Mouse (Mus musculus): ENCODE results near the gene Tbc1d5.

Gene Tbc1d5

GRCm38 (mm10) chr17:50879910-50880309 is 299.2 kb downstream of the Tbc1d5 start:
- DNase-seq (ENCODE audit: low spot score in 2 of 2): no peak

DNA sequence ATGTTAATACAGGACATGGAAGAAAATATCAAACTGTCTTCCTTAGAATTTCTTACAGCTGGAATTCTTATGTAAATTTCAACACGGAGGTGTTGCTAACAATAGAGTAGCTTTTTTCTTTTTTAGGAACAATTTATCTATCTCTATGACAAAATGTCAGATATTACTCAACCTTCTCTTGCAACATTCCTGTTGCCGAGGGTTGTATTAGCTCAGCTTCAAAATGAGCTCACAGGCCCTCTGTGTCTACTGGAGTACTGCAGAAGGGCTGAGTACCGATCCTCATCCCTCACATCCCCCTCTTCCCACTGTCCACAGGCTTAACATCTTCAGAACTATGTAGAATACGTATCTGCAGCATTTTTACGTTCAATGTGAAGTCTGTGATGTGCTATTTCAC is 302.7 kb downstream of the Tbc1d5 start:
- no peak for DNase-seq (ENCODE audit: low spot score in 2 of 2)

DNA sequence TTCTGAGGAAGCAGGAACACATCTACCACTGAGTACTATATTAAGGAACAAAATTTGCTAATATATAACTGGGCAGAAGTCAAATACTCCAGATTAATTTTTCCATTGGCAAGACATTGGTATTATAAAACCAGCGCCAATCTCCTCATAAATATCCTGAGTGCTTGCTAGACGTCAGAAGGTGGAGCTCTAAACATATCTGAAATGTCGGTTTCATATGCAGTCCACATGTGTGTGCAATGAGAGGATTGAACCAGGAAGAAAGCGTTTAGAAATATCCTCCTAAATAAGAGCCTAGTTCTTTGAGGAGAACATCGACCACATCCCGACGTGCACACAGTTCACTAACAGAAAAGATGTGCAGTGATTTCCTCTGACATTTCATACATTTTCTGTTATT is 305.1 kb downstream of the Tbc1d5 start:
- DNase-seq (ENCODE audit: low spot score in 2 of 2): no peak

DNA sequence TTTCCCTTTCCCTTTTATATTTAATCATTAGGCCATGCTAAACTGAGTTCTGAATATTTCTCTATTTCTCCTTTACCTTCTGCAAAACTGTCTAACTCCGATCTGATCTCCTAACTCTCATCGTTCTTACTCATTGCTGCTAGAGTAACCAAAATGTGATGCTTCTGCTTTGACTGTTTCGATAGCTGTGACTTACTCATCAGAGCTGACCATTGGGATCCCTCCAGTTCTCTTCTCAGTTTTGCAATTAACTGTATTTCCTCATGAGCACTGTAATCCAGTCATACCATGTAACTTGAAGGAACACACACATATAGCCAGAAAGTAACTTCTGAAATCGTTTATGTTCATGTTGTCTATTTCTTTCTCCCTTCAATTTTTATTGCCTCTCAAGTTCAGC is 306.6 kb downstream of the Tbc1d5 start:
- no peak for DNase-seq (ENCODE audit: low spot score in 2 of 2)

- DNase-seq (ENCODE audit: low spot score in 2 of 2): no peak
Observed at GRCm38 (mm10) chr17:50867297-50867696, 311.9 kb downstream of the Tbc1d5 start.

- no peak for DNase-seq (ENCODE audit: low spot score in 2 of 2)
Observed at GRCm38 (mm10) chr17:50864781-50865180, 314.4 kb downstream of the Tbc1d5 start.

DNA sequence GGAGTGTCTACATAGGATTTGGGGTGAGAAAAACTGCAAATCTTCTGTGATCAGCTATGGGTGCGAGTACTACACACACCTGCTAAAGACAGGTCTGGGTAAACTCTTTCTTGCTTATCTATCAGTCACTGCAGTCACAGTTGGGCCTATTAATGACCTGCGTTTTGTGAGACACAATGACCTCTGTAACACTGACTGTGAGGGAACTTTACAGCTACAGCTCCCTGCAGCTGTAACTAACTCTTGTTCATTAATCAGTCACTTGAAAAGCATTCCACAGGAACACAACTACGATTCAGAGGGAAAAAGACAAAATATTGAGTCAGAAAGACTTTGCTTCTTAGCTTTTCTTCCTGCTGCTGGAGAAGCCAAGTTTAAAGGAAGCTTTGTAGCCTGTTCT is 325.9 kb downstream of the Tbc1d5 start:
- DNase-seq (ENCODE audit: low spot score in 2 of 2): no peak

DNA sequence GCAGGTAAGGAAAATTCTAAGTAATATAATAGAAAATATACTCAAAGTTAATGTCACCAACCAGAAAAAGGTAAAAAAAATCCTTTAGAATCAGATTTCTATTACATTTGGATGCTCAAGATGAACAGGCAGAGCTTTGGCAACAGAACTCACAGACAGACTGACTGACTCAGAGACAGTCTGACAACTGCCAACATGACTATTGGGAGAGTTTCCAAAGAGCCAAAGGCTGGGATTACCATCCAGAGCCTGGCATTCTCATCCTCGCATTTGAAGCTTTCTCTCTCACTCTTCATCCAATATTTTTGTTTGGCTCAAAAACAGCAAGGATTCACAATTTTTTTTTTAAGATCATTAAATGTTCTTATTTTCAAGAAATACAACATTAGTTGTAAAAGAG is 327.8 kb downstream of the Tbc1d5 start:
- DNase-seq (ENCODE audit: low spot score in 2 of 2): no peak

DNA sequence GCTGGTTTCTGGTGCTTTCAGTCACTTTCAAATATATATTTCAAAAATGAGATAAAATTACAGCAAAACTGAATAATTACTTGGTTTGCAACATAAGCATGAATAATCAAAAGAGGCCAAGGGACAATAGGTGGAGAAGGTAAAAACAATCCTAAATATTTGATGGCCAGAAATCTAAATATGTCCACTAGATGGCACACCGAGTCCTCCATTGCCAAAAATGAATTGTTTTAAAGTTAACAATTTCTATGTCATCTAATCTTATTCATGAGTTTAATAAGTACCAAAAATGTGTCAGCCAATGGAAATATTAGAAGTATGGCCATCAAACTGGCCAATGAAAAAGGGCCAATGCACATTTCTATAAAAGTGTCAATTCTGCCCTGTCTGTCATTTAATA is 365.1 kb downstream of the Tbc1d5 start:
- DNase-seq (ENCODE audit: low spot score in 2 of 2): no peak

DNA sequence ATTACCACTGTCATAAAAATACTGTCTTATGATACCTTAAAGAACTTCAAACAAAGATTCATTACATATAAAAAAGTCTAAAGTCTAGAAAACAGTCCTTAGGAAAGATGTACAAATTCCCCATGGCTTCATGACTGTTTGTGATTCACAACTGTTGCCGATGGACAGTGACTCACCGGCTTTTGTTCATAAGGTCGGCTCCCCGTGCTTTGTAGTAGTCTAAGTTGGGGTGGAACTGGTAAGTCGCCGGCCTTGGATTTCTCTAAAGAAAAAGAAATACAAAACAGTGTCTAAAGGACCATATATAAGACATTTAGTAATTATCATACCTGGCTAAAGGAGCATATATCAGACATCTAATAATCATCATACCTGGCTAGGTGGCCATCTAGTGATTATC is 365.6 kb downstream of the Tbc1d5 start:
- no peak for DNase-seq (ENCODE audit: low spot score in 2 of 2)

DNA sequence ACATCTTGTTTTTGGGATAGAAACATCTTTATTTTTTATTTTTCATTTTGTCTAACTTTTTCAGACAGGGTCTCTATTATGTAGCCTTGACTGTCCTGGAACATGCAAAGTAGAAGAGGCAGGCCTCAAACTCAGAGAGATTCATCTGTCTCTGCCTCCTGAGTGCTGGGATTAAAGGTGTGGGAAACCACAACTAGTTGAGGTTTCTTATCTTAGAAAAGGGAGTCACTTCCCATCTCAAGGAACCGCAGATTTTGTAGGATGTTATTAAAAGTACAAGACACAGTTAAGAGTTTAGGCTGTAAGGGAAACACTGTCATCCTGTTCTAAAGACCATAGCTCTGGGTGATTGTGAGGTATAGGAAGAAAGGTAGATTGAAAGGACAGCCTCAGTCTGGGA is 373.5 kb downstream of the Tbc1d5 start:
- DNase-seq (ENCODE audit: low spot score in 2 of 2): no peak

- no peak for DNase-seq (ENCODE audit: low spot score in 2 of 2)
Observed at GRCm38 (mm10) chr17:50803234-50803633, 375.9 kb downstream of the Tbc1d5 start.

GRCm38 (mm10) chr17:50802380-50802779 is 376.8 kb downstream of the Tbc1d5 start:
- DNase-seq (ENCODE audit: low spot score in 2 of 2): no peak

GRCm38 (mm10) chr17:50795445-50796095 is 383.6 kb downstream of the Tbc1d5 start:
- peak in 1 of 2 experiments; percentile 26 for DNase-seq (ENCODE audit: low spot score in 2 of 2)

- no peak for DNase-seq (ENCODE audit: low spot score in 2 of 2)
Observed at GRCm38 (mm10) chr17:50791671-50792070, 387.5 kb downstream of the Tbc1d5 start.

DNA sequence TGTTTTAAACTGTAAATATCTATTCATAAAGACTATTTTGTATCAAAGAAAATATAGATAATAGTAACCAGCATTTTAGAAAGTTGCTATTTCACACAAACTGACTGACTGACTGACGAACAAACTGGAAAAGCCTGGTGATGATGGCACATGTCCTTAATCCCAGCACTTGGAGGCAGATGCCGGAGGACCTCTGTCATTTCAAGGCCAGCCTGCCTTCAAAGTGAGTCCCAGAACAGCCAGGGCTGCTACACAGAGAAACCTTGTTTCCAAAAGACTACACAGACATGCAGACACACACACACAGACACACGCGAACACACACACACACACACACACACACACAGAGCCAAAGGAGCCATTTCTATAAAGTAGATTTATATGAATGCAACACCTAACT is 390.3 kb downstream of the Tbc1d5 start:
- DNase-seq (ENCODE audit: low spot score in 2 of 2): no peak

- DNase-seq (ENCODE audit: low spot score in 2 of 2): no peak
Observed at GRCm38 (mm10) chr17:50775247-50775646, 403.9 kb downstream of the Tbc1d5 start.

GRCm38 (mm10) chr17:50764387-50764786 is 414.8 kb downstream of the Tbc1d5 start:
- DNase-seq (ENCODE audit: low spot score in 2 of 2): no peak

DNA sequence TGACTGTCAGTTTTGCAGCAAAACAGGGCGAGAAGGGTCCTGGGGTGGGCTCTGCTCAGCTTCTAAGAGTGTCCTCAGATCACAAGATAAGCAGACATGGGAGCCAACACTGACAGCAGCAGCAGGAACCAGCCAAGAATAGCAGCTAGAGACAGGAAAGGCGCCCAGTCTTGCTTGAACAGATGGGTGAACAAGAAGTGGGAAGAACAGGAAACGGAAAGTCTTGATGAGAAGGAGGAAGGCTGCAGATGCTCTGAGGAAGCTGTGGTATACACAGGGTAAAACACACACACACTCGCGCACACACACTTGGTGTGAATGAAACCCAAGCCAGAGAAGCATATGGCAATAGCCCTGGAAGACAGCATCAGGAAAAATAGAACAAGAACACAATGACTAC is 415.7 kb downstream of the Tbc1d5 start:
- peak; percentile 37 to 50 for DNase-seq (ENCODE audit: low spot score in 2 of 2)

DNA sequence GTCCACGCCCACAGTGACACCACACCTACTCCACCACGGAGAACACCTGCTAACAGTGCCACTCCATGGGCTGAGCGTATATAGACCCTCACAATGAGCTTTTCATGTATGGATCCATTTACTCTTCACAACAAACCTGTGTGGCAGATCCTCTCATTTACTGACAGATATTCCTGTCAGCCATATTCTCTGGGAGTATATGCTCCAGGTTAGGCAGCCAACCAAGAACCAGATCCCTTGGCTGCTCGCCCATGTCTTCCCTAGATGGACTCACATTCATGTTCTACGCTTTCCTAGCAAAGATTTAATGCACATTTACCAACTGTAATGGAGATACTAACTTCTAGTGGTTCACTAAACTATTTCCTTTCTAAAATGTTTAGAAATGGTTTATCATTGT is 416.9 kb downstream of the Tbc1d5 start:
- DNase-seq (ENCODE audit: low spot score in 2 of 2): no peak

DNA sequence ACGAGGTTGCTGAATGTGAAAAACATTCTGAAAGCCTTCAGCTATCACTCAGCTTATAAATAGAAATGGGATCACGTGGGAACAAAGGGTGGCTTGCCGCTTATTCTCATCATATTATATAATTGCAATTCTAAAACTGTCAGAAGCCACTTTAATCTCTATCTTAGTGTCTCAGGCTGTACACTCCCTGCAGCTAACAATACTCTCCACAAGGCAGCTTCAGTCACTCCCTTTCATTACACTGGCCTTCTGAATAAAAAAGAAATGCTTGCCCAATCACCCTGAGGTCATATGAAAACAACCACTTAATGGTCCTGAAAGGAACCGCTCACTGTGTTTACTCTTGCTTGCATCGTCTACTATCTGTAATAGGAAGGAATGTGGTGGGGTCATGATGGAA is 418.1 kb downstream of the Tbc1d5 start:
- DNase-seq (ENCODE audit: low spot score in 2 of 2): no peak

DNA sequence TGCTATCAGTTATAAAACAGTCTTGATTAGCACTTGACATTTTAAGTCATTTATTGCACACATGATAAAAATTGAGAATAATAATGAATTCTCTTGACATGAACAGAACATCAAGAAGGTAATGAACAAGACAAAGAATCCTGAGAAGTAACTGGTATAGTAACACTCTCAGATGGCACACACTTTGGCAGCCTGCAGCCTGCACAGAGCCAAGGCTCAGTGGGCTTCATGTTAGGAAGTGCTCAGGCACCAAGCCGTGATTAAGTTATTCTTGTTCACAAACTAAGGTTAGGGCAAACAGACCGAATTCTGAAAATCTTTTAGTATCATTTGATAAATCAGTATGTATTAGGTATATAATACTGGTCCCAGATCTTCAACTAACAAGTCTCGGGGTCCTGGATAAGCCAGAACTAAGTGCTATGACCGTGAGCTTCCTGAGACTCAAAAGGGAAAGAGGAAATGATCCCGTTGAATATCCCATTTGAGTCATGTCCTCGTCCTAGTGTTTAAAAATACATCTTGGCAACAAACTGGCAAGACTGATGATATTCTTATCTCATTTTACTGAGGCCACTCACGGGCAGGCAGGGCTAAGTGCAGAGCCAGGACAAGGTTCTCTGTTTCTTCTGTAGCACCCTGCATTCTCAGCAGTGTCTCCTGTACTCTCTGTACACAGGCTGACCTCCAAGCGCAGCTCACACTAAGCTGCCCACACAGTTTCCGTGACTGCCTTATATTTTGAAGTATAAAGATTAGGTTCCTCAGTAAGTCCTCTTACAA is 425.6 kb downstream of the Tbc1d5 start:
- no peak for DNase-seq (ENCODE audit: low spot score in 2 of 2)

DNA sequence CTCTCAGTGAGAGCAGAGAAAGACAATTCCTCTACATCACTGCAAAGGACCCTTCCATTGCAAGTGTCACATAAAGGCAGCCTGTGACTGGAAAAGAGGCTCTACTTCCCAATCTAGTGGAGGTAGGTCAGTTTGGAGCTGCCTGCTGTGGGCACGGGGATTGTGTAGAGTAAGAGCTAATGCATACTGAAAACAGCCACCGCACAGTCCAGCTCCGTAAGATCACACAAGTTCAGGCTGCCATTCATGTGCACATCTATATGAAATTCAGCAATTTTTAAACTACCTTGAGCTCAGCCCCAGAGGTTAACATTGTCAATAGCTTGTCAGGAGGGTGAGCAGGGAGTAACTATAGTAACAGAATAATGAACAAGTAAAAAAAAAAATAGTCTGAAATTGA is 426.4 kb downstream of the Tbc1d5 start:
- no peak for DNase-seq (ENCODE audit: low spot score in 2 of 2)

GRCm38 (mm10) chr17:50751911-50752310 is 427.2 kb downstream of the Tbc1d5 start:
- DNase-seq (ENCODE audit: low spot score in 2 of 2): no peak
